Mouse (Mus musculus): ENCODE results near the gene Leng8.
"Not testable (repeated sequence)": the region's sequence is repeated elsewhere in the genome, so short reads cannot be mapped to it uniquely, and the experiment has no call there.

Gene Leng8

GRCm38 (mm10) chr7:4148341-4149208, 11.7 kb downstream of the Leng8 start:
- DNase-seq (ENCODE audit: low read depth, low spot score), result no peak
- no peaks in the 10 kb centered on the region; the same call in 1 of the 2 replicates for H3K27me3 ChIP-seq (ENCODE audit: control insufficient read depth, insufficient read depth, low read length, poor library complexity, severe bottlenecking)
- H3K36me3 ChIP-seq (ENCODE audit: control insufficient read depth, insufficient read depth, low read length, poor library complexity, severe bottlenecking), result peaks cover 22% of the 10 kb centered on the region

- peak; percentile 92 for DNase-seq (ENCODE audit: low read depth, low spot score)
- H3K27me3 ChIP-seq (ENCODE audit: control insufficient read depth, insufficient read depth, low read length, poor library complexity, severe bottlenecking), result no peaks in the 10 kb centered on the region; the same call in 1 of the 2 replicates
Measured at GRCm38 (mm10) chr7:4149209-4150054, 12.6 kb downstream of the Leng8 start.

GRCm38 (mm10) chr7:4150059-4150541, 13.3 kb downstream of the Leng8 start, which contains the start of gene Leng9:
Gene Leng9 (minus strand): TSS chr7:4150374.
- no peak for DNase-seq (ENCODE audit: low read depth, low spot score)
- H3K27me3 ChIP-seq (ENCODE audit: control insufficient read depth, insufficient read depth, low read length, poor library complexity, severe bottlenecking), result no peaks in the 10 kb centered on the region; the same call in 1 of the 2 replicates
- peaks cover 11% of the 10 kb centered on the region for H3K36me3 ChIP-seq (ENCODE audit: control insufficient read depth, insufficient read depth, low read length, poor library complexity, severe bottlenecking)

More at GRCm38 (mm10) chr7:4149209-4150054, 12.6 kb downstream of the Leng8 start:
- peaks cover 16% of the 10 kb centered on the region for H3K36me3 ChIP-seq (ENCODE audit: control insufficient read depth, insufficient read depth, low read length, poor library complexity, severe bottlenecking)

- no peaks in the 10 kb centered on the region; the same call in 1 of the 2 replicates for H3K27me3 ChIP-seq (ENCODE audit: control insufficient read depth, insufficient read depth, low read length, poor library complexity, severe bottlenecking)
- peak; percentile 58 for DNase-seq (ENCODE audit: low read depth, low spot score)
- peaks cover 7% of the 10 kb centered on the region for H3K36me3 ChIP-seq (ENCODE audit: control insufficient read depth, insufficient read depth, low read length, poor library complexity, severe bottlenecking)
Measured at GRCm38 (mm10) chr7:4150811-4151221, 14.0 kb downstream of the Leng8 start.

- DNase-seq (ENCODE audit: low read depth, low spot score), result no peak
- H3K36me3 ChIP-seq (ENCODE audit: control insufficient read depth, insufficient read depth, low read length, poor library complexity, severe bottlenecking), result peaks cover 7% of the 10 kb centered on the region
Measured at GRCm38 (mm10) chr7:4151241-4151640, 14.4 kb downstream of the Leng8 start.

GRCm38 (mm10) chr7:4154356-4154755, 17.5 kb downstream of the Leng8 start:
- H3K27me3 ChIP-seq (ENCODE audit: control insufficient read depth, insufficient read depth, low read length, poor library complexity, severe bottlenecking), result no peaks in the 10 kb centered on the region; the same call in 1 of the 2 replicates
- no peak for DNase-seq (ENCODE audit: low read depth, low spot score)
- no peaks in the 10 kb centered on the region for H3K36me3 ChIP-seq (ENCODE audit: control insufficient read depth, insufficient read depth, low read length, poor library complexity, severe bottlenecking)

More at GRCm38 (mm10) chr7:4151241-4151640, 14.4 kb downstream of the Leng8 start:
- H3K27me3 ChIP-seq (ENCODE audit: control insufficient read depth, insufficient read depth, low read length, poor library complexity, severe bottlenecking), result no peaks in the 10 kb centered on the region; the same call in 1 of the 2 replicates

- H3K36me3 ChIP-seq (ENCODE audit: control insufficient read depth, insufficient read depth, low read length, poor library complexity, severe bottlenecking), result no peaks in the 10 kb centered on the region
- H3K27me3 ChIP-seq (ENCODE audit: control insufficient read depth, insufficient read depth, low read length, poor library complexity, severe bottlenecking), result no peaks in the 10 kb centered on the region; the same call in 1 of the 2 replicates
- DNase-seq (ENCODE audit: low read depth, low spot score), result no peak
Measured at GRCm38 (mm10) chr7:4154976-4155375, 18.1 kb downstream of the Leng8 start.

- not testable (repeated sequence) for H3K36me3 ChIP-seq (ENCODE audit: control insufficient read depth, insufficient read depth, low read length, poor library complexity, severe bottlenecking); H3K27me3 ChIP-seq (ENCODE audit: control insufficient read depth, insufficient read depth, low read length, poor library complexity, severe bottlenecking); DNase-seq (ENCODE audit: low read depth, low spot score)
Measured at GRCm38 (mm10) chr7:4161596-4161995, 24.8 kb downstream of the Leng8 start.

- no peaks in the 10 kb centered on the region for H3K36me3 ChIP-seq (ENCODE audit: control insufficient read depth, insufficient read depth, low read length, poor library complexity, severe bottlenecking)
- 0 out of 2 replicates have a peak, but pooled peaks cover 2% of the 10 kb centered on the region for H3K27me3 ChIP-seq (ENCODE audit: control insufficient read depth, insufficient read depth, low read length, poor library complexity, severe bottlenecking)
- no peak for DNase-seq (ENCODE audit: low read depth, low spot score)
Measured at GRCm38 (mm10) chr7:4163571-4164072, 26.8 kb downstream of the Leng8 start.

- DNase-seq (ENCODE audit: low read depth, low spot score), result no peak
- 0 out of 2 replicates have a peak, but pooled peaks cover 2% of the 10 kb centered on the region for H3K27me3 ChIP-seq (ENCODE audit: control insufficient read depth, insufficient read depth, low read length, poor library complexity, severe bottlenecking)
- H3K36me3 ChIP-seq (ENCODE audit: control insufficient read depth, insufficient read depth, low read length, poor library complexity, severe bottlenecking), result no peaks in the 10 kb centered on the region
Measured at GRCm38 (mm10) chr7:4164090-4164910, 27.5 kb downstream of the Leng8 start, which contains the start of gene Cdc42ep5. Gene Cdc42ep5 (minus strand): TSS chr7:4164860.

GRCm38 (mm10) chr7:4165286-4165685, 28.4 kb downstream of the Leng8 start:
- DNase-seq (ENCODE audit: low read depth, low spot score), result no peak
- H3K27me3 ChIP-seq (ENCODE audit: control insufficient read depth, insufficient read depth, low read length, poor library complexity, severe bottlenecking), result 0 out of 2 replicates have a peak, but pooled peaks cover 2% of the 10 kb centered on the region
- no peaks in the 10 kb centered on the region for H3K36me3 ChIP-seq (ENCODE audit: control insufficient read depth, insufficient read depth, low read length, poor library complexity, severe bottlenecking)

- Histone ChIP-seq H3K27me3 (ENCODE audit: control insufficient read depth, insufficient read depth, low read length, poor library complexity, severe bottlenecking) (0 out of 2 replicates have a peak, but pooled peaks cover 2% of the 10 kb centered on the region), H3K36me3 (ENCODE audit: control insufficient read depth, insufficient read depth, low read length, poor library complexity, severe bottlenecking) (no peaks in the 10 kb centered on the region)
- DNase-seq (ENCODE audit: low read depth, low spot score), result no peak
Measured at GRCm38 (mm10) chr7:4167098-4167497, 30.3 kb downstream of the Leng8 start.

- H3K27me3 ChIP-seq (ENCODE audit: control insufficient read depth, insufficient read depth, low read length, poor library complexity, severe bottlenecking), result no peaks in the 10 kb centered on the region
- no peaks in the 10 kb centered on the region for H3K36me3 ChIP-seq (ENCODE audit: control insufficient read depth, insufficient read depth, low read length, poor library complexity, severe bottlenecking)
- DNase-seq (ENCODE audit: low read depth, low spot score), result no peak
Measured at GRCm38 (mm10) chr7:4170193-4170938, 33.5 kb downstream of the Leng8 start.
